Mouse (Mus musculus): Measurements from ENCODE around the gene Aspm. TPM values are rescaled to one million over a fixed set of nuclear protein-coding genes. Genes with fewer than 3 reads are reported as not detected.

Gene Aspm
- polyA plus RNA-seq, 1 experiment: 2.4 TPM

- Histone ChIP-seq H3ac (ENCODE audit: control insufficient read depth, insufficient read length) (no peak overlapping the region), H3K27me3 (ENCODE audit: control insufficient read depth, insufficient read depth, insufficient read length) (no peaks in the 10 kb centered on the region), H3K36me3 (ENCODE audit: control insufficient read depth, insufficient read depth) (no peaks in the 10 kb centered on the region), H3K79me2 (ENCODE audit: control insufficient read depth, insufficient read depth) (no peaks in the 10 kb centered on the region), H3K4me2 (ENCODE audit: low read depth) (no peak overlapping the region), H3K4me3 (no peak overlapping the region)
- TF ChIP-seq CEBPB (IDR thresholded peaks at IDR 0.05; ENCODE audit: insufficient read depth, poor library complexity, severe bottlenecking) (no peak), TCF3 (IDR thresholded peaks at IDR 0.05; ENCODE audit: insufficient read length, low read depth) (no peak), USF1 (IDR thresholded peaks at IDR 0.05; ENCODE audit: low read depth) (no peak), REST (IDR thresholded peaks at IDR 0.05; ENCODE audit: insufficient read depth, insufficient read length) (no peak), POLR2AphosphoS2 (IDR thresholded peaks at IDR 0.05; ENCODE audit: insufficient read length, low read depth) (no peak), MYOD1 (IDR thresholded peaks at IDR 0.05; ENCODE audit: control insufficient read depth in 1 of 3, insufficient read length in 2 of 3, low read depth in 2 of 3) (no peak), E2F4 (IDR thresholded peaks at IDR 0.05; ENCODE audit: insufficient read depth) (no peak), POLR2A (IDR thresholded peaks at IDR 0.05; ENCODE audit: insufficient read length, low read depth) (no peak), MYOG (IDR thresholded peaks at IDR 0.05; ENCODE audit: control insufficient read depth in 1 of 3, insufficient read depth in 1 of 3, insufficient read length in 2 of 3, low read depth in 2 of 3) (no peak)
Observed at GRCm38 (mm10) chr1:139514556-139514955, 60.0 kb downstream of the Aspm start.

Other genes with a start within 250 kb of the Aspm start
- 0.08 TPM for gene Crb1, start 77.7 kb upstream of the Aspm start, polyA plus RNA-seq (2012; fragmentation: generic; extraction: Trizol)
- gene Zbtb41, start 32.5 kb upstream of the Aspm start, polyA plus RNA-seq (2012; fragmentation: generic; extraction: Trizol): 2.0 TPM
- gene F13b, start 46.9 kb downstream of the Aspm start, polyA plus RNA-seq (2012; fragmentation: generic; extraction: Trizol): not detected
- not detected for gene Cfhr1, start 105.5 kb downstream of the Aspm start, polyA plus RNA-seq (2012; fragmentation: generic; extraction: Trizol)